Mouse (Mus musculus): ENCODE data around the gene Slc43a2.
"Not testable (repeated sequence)": the region's sequence is repeated elsewhere in the genome, so short reads cannot be mapped to it uniquely, and the experiment has no call there.

Slc43a2 gene

GRCm38 (mm10) chr11:75572854-75573650, 41.6 kb downstream of the Slc43a2 start:
- DNase-seq (ENCODE audit: low spot score) = peak; percentile 98

GRCm38 (mm10) chr11:75574378-75575123, 43.1 kb downstream of the Slc43a2 start:
- DNase-seq (ENCODE audit: low spot score) = no peak

GRCm38 (mm10) chr11:75575560-75576123, 44.1 kb downstream of the Slc43a2 start:
- DNase-seq (ENCODE audit: low spot score) = no peak

GRCm38 (mm10) chr11:75578609-75579008, 47.1 kb downstream of the Slc43a2 start:
- no peak for DNase-seq (ENCODE audit: low spot score)

GRCm38 (mm10) chr11:75581495-75582149, 50.1 kb downstream of the Slc43a2 start:
- DNase-seq (ENCODE audit: low spot score) = no peak

GRCm38 (mm10) chr11:75583521-75583920, 52.0 kb downstream of the Slc43a2 start:
- DNase-seq (ENCODE audit: low spot score) = no peak

- DNase-seq (ENCODE audit: low spot score) = no peak
Measured at GRCm38 (mm10) chr11:75585061-75585460, 53.6 kb downstream of the Slc43a2 start.

GRCm38 (mm10) chr11:75585978-75586377, 54.5 kb downstream of the Slc43a2 start:
- no peak for DNase-seq (ENCODE audit: low spot score)

GRCm38 (mm10) chr11:75586963-75587362, 55.5 kb downstream of the Slc43a2 start:
- no peak for DNase-seq (ENCODE audit: low spot score)

- peak; percentile 83 for DNase-seq (ENCODE audit: low spot score)
Measured at GRCm38 (mm10) chr11:75587493-75588284, 56.2 kb downstream of the Slc43a2 start, which contains the start of gene Pitpna. Gene Pitpna, plus strand, starts transcription at chr11:75588097.

GRCm38 (mm10) chr11:75588285-75588941, 56.9 kb downstream of the Slc43a2 start:
- DNase-seq (ENCODE audit: low spot score) = no peak

- no peak for DNase-seq (ENCODE audit: low spot score)
Measured at GRCm38 (mm10) chr11:75592612-75593011, 61.1 kb downstream of the Slc43a2 start.

GRCm38 (mm10) chr11:75594431-75594830, 62.9 kb downstream of the Slc43a2 start:
- no peak for DNase-seq (ENCODE audit: low spot score)

- DNase-seq (ENCODE audit: low spot score) = no peak
Measured at GRCm38 (mm10) chr11:75595404-75595803, 63.9 kb downstream of the Slc43a2 start.

- no peak for DNase-seq (ENCODE audit: low spot score)
Measured at GRCm38 (mm10) chr11:75595816-75596215, 64.3 kb downstream of the Slc43a2 start.

GRCm38 (mm10) chr11:75596726-75597255, 65.3 kb downstream of the Slc43a2 start:
- DNase-seq (ENCODE audit: low spot score) = no peak

GRCm38 (mm10) chr11:75598004-75598403, 66.5 kb downstream of the Slc43a2 start:
- DNase-seq (ENCODE audit: low spot score) = no peak

- DNase-seq (ENCODE audit: low spot score) = not testable (repeated sequence)
Measured at GRCm38 (mm10) chr11:75599802-75600201, 68.3 kb downstream of the Slc43a2 start.

GRCm38 (mm10) chr11:75604826-75605225, 73.3 kb downstream of the Slc43a2 start:
- no peak for DNase-seq (ENCODE audit: low spot score)

GRCm38 (mm10) chr11:75605318-75605717, 73.8 kb downstream of the Slc43a2 start:
- no peak for DNase-seq (ENCODE audit: low spot score)

- no peak for DNase-seq (ENCODE audit: low spot score)
Measured at GRCm38 (mm10) chr11:75608776-75609175, 77.3 kb downstream of the Slc43a2 start.
